Mouse (Mus musculus) T-helper 1 cell (primary cell): ENCODE results near the gene March1.
"Not testable (repeated sequence)": the region's sequence is repeated elsewhere in the genome, so short reads cannot be mapped to it uniquely, and the experiment has no call there.

Experiments used
- in situ Hi-C: fragments of 300-600 bp; cut with MboI, MseI; formaldehyde crosslinking; loops from one replicate; pipeline ENCODE4 v1.15.1; 2025; ENCODE audit warnings: high pct_unique_total_duplicates

Gene March1

DNA sequence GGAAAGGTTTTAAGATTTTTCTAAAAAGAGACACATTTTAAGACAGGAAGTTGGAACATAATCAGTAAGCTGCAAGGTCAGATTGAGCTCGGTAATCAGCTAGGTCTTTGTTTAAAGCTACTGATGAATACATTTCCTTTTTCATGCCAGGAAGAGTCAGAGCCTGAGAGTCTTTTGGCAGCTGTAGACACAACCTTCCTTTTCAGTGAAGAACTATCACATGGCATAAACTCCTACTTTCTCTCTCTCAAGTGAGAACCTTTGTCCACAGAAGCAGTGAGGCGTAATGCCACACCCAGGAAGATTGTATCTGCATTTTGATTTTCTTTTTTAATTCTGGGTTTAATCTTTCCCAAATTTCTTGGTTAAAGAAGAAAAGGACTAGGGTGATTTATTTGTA, 795.4 kb downstream of the March1 start:
- in situ Hi-C loops, result no loop called here

DNA sequence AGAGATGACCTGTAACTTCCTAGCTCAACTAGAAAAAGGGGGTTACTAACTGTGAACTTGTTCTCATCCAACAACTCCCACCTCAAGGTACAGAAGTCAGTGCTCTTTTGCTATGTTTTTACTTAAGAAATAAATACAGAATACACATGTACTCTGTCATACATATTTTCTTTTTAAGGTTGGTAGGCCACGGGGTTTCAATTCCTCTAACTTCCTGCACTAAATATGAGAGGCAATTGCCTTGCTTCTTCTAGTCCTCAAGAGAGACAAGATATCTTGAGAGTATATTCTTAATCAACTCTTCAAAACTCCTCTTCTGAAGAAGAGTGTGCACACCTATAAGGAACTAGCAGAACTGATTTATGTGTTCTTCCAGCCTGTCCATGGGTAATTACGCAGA, 797.5 kb downstream of the March1 start:
- in situ Hi-C loops, result no loop called here

DNA sequence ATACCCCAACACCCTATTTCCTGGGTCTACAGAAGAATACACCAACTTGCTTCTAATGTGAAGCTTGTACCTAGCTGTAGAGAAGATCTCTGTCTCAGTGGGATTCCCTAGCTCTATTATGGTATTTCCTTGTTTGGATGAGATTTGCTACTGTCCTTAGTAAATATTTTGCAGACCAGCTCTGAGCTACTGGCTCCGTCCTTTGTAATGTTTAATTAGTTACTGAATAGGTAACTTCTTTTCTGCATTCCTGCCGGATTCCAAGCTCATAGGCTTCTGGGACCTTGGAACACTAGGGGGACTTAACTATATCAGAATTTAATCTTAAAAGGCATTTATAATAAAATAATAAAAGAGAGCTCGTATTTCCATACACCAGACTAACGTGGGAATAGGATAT, 799.9 kb downstream of the March1 start:
- in situ Hi-C loops, result not testable (repeated sequence)

DNA sequence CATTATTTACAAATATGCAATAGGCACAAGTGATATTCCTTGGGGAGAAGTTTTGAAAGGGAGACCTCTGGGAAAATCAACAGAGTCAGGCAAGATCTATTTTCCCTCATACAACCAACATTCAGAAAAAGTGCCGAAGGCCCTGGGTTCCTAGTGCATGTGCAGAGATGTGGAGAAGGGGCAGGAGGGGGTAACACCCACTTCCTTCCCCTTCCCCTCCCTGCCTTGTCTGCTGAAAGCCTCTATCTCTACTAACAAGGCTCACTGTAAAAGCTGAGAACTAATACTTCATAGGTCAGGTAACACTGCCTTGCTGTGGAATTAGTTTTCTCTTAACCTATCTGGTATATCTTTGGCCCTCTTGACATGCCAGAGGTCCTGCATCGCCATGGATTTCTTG, 812.9 kb downstream of the March1 start:
- in situ Hi-C loops, result loop anchor here (25.0 kb wide), 1 partner anchor 1418 kb away; the partner anchor contains the start of genes Trim60 and Trim61

DNA sequence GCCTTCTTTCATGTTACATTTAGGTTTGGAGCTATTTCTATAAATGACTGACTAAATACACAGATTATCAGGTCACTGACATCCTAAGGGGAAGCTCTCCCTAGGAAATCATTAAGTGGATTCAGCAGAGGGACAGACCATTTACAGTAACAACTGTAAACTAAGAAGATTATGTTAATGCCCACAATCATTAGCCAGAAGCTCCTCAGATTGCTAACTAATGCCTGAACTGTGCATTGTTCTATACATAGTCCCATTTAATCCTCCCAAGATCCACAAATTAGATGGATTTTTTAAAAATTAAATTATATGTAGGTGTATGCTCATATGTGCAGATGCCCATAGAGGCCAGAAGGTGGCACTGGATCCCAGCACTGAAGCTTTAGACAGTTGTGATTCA, 815.9 kb downstream of the March1 start:
- in situ Hi-C loops, result loop anchor here (25.0 kb wide), 1 partner anchor 1421 kb away; the partner anchor contains the start of genes Trim60 and Trim61

DNA sequence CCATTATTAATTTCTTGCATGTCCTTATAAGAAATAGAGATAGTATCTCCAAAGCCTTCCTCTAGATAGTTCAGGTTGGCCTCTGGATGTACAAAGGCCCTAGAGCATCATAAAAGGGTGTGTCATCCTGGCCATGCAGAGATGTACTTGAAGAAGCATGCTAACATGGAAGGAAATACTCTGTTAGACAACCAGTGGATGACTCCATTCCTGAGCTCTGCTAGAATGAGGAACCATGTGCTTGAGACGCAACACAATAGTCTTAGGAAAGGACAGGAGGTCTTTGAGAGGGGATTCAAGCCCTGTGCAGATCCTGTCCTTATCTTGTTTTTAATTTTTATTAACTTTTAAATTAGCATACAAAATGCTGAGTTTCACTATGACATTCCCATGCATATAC, 819.1 kb downstream of the March1 start:
- in situ Hi-C loops, result loop anchor here (25.0 kb wide), 1 partner anchor 1425 kb away; the partner anchor contains the start of genes Trim60 and Trim61

DNA sequence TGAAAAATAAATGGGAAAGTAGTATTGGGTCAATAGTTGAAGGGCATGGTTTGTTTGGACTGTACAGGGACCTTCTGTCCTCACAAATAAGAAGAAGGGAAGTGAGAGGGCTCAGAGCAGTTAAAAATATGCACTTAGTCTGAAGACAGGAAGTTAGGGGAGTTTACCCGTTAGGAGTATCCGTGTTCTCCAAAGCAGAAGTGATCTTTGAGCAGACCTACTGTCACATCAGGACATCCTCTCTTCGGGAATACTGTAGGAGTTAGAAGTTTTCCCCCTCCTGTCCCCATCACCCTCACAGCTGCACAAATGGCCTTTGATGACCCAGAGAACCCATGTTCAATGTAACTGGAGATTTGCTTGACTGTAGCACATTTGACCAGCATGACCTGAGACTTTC, 820.2 kb downstream of the March1 start:
- in situ Hi-C loops, result loop anchor here (25.0 kb wide), 1 partner anchor 1426 kb away; the partner anchor contains the start of genes Trim60 and Trim61

DNA sequence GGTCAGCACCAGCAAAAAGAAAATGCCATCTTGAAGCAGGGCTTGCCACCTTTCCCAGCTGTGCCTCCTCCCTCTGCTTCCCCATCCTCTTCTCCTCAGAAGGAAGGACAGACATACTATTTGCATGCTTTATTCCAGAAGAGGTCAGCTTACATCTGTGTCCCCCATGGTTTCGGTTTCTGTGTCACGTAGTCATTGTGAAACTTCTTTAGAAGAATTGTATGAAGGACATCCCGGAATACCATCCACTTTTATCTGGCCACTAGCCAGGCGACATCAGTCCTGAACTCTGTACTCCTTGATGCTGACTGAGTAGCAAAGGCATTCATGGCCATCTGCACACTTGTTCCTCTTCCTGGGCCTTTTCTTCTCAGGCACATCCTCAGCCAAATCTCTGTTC, 820.8 kb downstream of the March1 start:
- in situ Hi-C loops, result loop anchor here (25.0 kb wide), 1 partner anchor 1426 kb away; the partner anchor contains the start of genes Trim60 and Trim61

DNA sequence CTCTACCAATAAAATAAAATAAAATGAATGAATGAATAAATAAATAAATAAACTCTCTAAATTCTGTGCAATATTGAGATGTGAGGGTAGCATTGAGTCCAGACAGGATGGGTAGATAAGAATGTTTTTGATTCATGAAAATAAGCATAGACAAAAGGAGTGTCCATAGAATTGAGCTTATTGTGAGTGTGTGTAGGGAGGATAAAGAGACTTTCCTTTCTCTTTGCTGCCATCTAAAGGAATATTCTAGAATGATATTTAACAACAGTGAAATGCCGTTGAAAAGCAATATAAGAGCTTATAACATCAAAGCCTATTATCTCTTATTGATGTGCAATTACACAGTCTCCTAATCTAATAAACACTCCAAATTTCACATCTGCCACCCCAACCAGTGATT, 823.4 kb downstream of the March1 start:
- in situ Hi-C loops, result loop anchor here (5.0 to 25.0 kb wide), 2 partner anchors 61 to 1429 kb away; partner anchors contain the start of genes Trim60 and Trim61

DNA sequence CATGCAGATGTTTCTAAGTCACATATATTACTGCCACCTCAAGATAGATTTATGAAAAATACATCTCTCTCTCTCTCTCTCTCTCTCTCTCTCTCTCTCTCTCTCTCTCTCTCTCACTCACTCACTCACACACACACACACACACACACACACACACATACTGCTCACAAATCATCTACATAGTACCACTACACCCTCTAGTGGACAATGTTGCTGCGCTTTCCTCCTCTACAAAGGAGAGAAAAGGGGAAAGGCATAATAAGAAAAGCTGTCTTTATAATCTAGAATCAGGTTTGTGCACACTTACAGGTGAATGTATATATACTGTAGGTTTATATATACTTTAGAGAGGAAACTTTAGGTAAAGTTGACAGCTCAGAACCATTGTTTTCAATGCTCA, 825.1 kb downstream of the March1 start:
- in situ Hi-C loops, result loop anchor here (5.0 to 25.0 kb wide), 2 partner anchors 60 to 1430 kb away; partner anchors contain the start of genes Trim60 and Trim61

DNA sequence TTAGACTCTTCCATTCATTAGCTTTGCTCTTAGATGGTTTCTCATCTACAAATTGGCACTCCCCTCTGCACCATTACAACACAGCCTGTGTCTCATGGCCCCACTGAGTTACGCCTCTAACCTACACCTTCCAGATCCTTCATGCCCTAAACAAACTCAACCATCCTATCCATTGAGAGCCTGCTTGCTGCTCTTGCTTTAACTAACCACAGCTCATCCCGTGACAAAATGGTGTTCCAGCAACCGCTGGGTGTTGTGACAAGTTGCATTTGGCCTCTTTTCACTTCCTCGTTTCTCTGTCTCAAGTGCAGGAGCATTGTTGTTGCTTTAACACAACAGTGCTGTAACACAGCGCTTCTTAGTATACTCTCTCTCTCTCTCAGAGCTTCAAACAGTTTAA, 826.4 kb downstream of the March1 start:
- in situ Hi-C loops, result loop anchor here (5.0 to 25.0 kb wide), 2 partner anchors 58 to 1432 kb away; partner anchors contain the start of genes Trim60 and Trim61

DNA sequence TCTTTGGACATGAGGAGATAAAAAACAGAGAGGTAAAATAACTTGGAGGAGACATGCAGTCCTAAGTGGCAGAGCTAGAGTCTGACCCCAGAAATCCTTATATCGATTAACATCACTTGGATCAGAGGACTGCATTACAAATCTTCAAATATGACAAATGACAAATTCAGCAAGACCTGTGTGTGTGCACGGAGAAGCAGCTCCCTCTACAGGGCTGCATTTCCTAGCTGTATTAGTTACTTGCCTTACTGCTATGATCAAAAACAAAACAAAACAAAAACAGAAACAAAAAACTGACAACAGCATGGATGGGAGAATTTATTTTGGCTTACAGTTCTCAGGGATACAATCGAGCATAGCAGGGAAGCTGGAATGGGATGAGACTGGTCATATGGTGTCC, 827.7 kb downstream of the March1 start:
- in situ Hi-C loops, result loop anchor here (25.0 kb wide), 1 partner anchor 1433 kb away; the partner anchor contains the start of genes Trim60 and Trim61

DNA sequence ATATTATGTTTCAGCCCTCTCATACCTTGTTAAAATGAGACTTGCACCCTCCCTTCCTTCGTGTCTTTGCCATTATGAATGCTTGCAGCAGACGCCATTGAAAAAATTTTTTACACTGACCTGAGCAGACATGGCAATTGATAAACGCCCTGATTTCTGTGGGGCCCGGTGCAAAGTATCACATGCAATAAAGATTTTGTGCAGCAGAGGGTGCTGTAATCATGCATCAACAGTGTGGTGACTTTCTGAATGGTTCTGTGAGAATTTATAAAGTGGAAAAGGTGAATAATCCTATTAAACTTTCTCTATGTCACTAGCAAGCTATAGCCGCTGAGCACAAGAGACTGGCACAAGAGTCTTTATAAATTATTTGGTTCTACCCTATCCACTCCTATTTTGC, 833.0 kb downstream of the March1 start:
- in situ Hi-C loops, result no loop called here

DNA sequence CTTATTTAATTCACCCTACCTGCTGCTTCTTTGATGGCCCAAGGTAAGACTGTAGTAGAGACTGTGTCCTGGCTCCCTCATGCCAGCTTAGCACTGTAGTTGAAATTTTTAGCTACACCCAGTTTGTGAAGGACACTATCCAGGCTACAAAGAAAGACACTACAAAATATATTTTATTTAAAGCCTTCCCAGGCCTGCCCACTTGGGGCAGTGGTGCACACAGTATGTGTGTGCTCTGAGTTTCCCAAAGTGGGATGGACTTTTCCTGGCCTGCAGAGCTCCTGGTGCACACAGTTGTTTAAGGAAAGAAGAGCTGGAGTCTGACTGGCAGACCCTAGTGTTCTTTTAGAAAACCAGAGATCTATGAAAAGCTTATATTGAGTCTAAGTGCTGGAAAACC, 839.4 kb downstream of the March1 start:
- in situ Hi-C loops, result loop anchor here (5.0 kb wide), 1 partner anchor 950 kb away; no protein-coding TSS in a partner anchor

DNA sequence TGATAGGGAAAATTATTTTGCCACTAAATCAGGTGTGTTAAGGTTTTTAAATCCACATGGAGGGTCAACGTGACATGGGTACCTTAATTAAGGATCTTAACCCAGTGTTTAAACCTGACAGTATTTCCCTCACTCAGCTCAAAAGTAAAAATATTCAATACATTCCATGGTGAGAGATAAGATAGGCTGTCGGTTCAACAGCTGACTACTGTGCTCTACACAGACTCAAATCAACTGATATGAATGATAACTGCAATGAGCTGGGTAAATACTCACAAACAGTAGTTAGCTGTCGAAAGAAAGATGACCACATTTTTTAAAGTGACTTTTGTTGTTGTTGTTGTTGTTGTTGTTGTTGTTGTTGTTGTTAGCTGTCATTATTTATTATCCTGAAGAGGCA, 852.1 kb downstream of the March1 start:
- in situ Hi-C loops, result loop anchor here (5.0 kb wide), 1 partner anchor 1753 kb away; no protein-coding TSS in a partner anchor

DNA sequence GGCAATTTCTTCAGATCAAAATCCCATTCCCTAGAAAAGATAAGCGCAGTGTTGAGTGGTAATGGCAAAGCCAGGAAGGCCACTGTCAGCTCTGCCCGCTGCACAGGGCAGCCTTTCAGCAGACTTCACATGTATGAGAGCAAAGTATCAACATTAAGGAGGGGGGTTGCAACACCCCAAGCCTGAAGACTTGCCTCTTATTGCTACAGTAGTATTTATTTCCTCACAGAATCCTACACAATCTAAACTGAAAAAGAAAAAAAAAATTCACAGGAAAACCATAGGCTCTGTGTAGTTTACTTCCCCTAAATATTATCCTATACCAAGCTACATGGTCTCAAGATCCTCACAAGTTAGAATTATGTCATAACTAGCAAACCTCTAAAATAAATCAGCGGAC, 859.2 kb downstream of the March1 start:
- in situ Hi-C loops, result no loop called here

DNA sequence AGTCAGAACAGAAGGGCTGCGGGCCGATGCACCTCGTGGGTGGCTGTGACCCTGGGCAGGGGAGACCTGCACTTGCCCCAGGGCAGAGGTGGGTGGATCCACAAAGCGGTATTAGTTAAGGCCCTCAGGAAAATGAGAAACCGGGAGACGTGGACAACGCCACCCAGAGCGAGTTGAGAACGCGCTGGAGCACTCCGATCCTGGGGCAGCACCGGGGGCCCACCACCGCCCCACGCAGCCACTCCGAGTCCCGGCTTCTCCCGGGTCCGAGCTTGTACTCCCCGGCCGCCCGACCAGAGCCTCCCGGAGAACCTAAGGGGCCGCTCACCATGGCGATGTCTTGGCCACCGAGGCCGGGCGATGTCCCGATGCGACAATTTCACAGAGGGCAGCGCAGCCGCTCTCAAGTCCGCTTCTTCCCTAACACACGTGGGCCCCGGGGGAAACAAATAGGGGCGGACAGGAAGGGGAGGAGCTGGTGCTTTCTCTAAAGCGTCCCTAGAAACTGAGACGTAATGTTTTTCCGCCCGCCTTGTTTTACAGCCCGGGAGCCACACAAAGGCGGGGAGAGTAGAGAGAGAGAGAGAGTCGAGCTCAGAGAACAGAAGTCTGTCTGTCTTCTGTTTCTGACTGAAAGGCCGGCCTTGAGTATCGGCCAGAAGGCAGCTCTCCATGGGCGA, 868.5 kb downstream of the March1 start, which contains the start of gene Tma16:
TSS of gene Tma16 (minus strand) at position 447 of the 680 bp plus-strand sequence.
- in situ Hi-C loops, result loop anchor here (10.0 kb wide), 1 partner anchor 379 kb away; the partner anchor contains the start of gene Naf1

DNA sequence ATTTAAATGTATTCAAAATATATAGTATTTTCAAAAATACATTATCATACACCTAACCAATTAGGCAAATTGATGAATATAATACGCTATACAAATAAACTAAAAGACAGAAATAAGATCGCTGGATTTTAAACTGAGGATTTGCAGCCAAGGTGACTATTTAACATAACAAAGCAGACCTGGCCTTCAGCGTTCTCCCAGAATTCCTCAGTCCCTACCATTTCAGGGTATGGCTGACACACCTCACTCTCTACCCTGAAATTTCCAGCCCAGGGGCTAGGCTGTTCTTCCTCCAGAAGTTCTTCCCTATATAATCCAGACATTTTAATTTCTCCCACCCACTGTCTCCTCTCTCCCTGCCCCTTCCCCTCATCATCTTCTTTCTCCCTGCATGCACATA, 870.9 kb downstream of the March1 start:
- in situ Hi-C loops, result loop anchor here (10.0 kb wide), 1 partner anchor 376 kb away; the partner anchor contains the start of gene Naf1

DNA sequence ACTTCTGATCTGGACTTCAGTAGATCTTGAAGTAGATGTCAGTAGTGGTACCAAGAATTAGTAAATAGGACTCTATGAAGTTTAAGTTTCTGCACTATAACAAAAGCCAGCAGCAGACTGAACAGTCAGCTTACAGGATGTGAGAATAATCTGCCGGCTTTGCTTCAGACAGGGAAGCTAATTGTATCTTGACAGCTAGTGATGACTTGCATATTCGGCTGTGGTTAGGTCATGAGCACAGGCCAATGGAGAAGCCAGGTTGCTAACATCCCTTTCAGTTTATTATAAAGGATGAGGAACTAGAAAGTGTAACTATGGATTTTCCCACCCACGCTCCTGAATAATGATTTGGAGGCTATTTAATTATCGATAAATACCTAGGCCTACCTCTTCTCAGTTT, 872.9 kb downstream of the March1 start:
- in situ Hi-C loops, result no loop called here

DNA sequence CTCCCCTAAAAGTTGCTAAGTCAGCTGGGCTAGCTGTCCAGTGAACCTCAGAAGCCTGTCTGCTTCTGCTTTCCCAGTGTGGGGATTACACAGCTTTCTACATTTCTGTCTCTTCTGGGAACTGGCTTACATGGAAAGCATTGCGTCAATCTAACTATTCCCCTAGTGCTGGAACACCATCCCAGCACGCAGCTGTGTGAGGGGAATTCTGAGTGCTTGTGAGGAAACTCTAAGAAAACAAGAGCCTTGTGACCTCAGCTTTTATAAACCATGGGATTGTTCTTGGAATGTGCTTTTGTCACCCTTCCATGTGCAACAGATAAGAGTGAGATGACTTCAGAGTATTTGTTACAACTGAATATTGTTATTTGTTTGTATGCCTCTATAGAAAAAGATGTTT, 876.8 kb downstream of the March1 start:
- in situ Hi-C loops, result no loop called here

DNA sequence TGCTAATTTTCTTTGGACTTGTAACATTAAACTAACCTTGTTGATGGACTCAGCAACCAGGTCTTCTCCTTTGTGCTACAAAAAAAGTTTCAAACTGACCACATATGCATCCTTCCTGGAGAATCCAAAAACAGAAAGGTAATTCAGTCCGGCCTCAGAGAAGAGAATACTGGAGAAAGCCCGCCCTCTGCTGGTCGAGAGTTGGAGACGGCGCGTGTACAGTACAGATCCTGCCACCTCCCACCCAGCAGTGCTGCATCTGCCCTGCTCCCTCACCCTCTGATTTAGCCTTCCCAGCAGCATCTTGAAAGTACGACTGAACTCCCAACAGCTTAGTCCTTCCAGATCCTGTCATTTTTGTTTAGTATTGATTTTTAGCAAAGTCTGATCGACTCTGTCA, 878.0 kb downstream of the March1 start:
- in situ Hi-C loops, result no loop called here

DNA sequence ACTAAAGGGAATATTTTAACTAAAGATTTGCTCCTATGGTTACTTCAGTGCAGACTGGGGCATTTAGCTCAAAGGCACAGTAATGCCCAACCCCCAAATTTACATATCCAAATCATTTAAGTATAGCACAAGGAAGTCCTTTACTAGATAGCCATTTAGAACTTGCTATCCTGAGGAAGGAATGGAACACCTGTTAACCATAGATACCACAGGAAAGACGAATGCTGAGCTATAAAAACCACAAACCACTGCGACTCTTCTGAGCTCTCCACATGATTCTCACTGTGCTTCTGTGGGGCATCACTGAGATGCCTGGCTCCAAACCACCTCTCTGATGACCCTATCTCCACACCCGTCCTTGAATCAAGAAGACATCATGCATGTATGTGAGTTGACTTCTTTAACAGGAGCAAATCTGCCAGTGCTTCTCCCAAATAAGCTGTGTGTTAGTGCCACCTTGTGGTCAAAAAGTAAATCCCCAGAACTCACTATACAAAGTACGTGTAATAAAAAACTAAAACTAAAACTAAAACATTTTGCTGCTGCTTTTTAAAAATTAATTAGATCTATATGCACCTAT, 879.4 kb downstream of the March1 start:
- in situ Hi-C loops, result no loop called here
